Mouse (Mus musculus) liver, embryonic 12.5 days (tissue): ENCODE results near the gene Ndufs7. TPM values are rescaled to one million over a fixed set of nuclear protein-coding genes. Genes with fewer than 3 reads are reported as not detected.
"Not testable (repeated sequence)": the region's sequence is repeated elsewhere in the genome, so short reads cannot be mapped to it uniquely, and the experiment has no call there.

Experiments
- ATAC-seq: fragments of 200-750 bp; cut with Nextera tagmentation; 2 replicates; pipeline ENCODE4 v1.8.0; 2017; ENCODE audit warnings: moderate number of reproducible peaks, mild to moderate bottlenecking, moderate library complexity
- H3K27ac ChIP-seq: fragments of 300-500 bp; sonication (generic); 2 replicates; pipeline ENCODE4 v1.5.1; 2016; ENCODE audit warnings: mild to moderate bottlenecking
- H3K27me3 ChIP-seq: fragments of 300-500 bp; sonication (generic); replicated peaks from 2 replicates; pipeline ENCODE4 v1.6.1; 2016; ENCODE audit warnings: mild to moderate bottlenecking, moderate library complexity
- H3K36me3 ChIP-seq: fragments of 300-500 bp; sonication (generic); 2 replicates; pipeline ENCODE4 v1.6.1; 2016; ENCODE audit warnings: mild to moderate bottlenecking, moderate library complexity
- H3K4me1 ChIP-seq: fragments of 300-500 bp; sonication (generic); 2 replicates; pipeline ENCODE4 v1.6.1; 2016
- H3K4me2 ChIP-seq: fragments of 300-500 bp; sonication (generic); 2 replicates; pipeline ENCODE4 v1.6.1; 2016; ENCODE audit warnings: mild to moderate bottlenecking, moderate library complexity
- H3K4me3 ChIP-seq: fragments of 300-500 bp; sonication (generic); 2 replicates; pipeline ENCODE4 v1.5.1; 2016; ENCODE audit warnings: mild to moderate bottlenecking, moderate library complexity
- H3K9ac ChIP-seq: fragments of 300-500 bp; sonication (generic); 2 replicates; pipeline ENCODE4 v1.6.1; 2016; ENCODE audit warnings: mild to moderate bottlenecking, moderate library complexity
- H3K9me3 ChIP-seq: fragments of 300-500 bp; sonication (generic); replicated peaks from 2 replicates; pipeline ENCODE4 v1.6.1; 2016; ENCODE audit warnings: mild to moderate bottlenecking, moderate library complexity
- WGBS: fragments of 180-500 bp; shearing (Covaris S2); methylation state at CpG from one replicate; pipeline ENCODE4 v1.1.7; 2016; ENCODE audit not compliant: insufficient replicate concordance; 5-methylcytosine and 5-hydroxymethylcytosine counted together
- polyA plus RNA-seq: library from polyadenylated mRNA; unstranded; fragments of >200 nt; fragmentation: Nextera tagmentation; extraction: Ambion mirVana; gene quantifications from 2 replicates; pipeline ENCODE4 v1.2.1, GENCODE M21; 2016

Ndufs7 gene
- polyA plus RNA-seq, 1 experiment from 2014 or later, result 312 TPM

DNA sequence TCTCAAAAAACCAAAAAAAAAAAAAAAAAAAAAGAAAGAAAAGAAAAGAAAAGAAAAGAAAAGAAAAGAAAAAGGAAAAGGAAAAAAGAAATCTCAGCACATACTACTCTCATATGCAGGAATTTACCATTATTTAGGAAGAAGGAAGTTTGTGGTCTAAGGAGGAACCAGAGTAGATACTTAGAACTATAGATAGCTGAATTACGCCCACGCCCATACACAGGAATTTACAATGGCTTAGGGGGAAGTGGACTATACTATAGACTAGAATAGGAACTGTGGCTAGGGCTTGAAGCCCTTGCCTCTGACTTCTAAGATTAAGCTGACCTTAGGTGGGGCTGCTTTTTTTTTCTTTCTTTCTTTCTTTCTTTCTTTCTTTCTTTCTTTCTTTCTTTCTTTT is 25.8 kb upstream of the Ndufs7 start:
- H3K36me3 ChIP-seq, H3K9me3 ChIP-seq, H3K4me3 ChIP-seq, ATAC-seq, H3K4me2 ChIP-seq, H3K9ac ChIP-seq, H3K27ac ChIP-seq: not testable (repeated sequence)
- 29% methylated on average over 2 of the region's 2 CpGs for WGBS
- Histone ChIP-seq H3K4me1 (peaks cover 22% of the 10 kb centered on the region), H3K27me3 (peaks cover 45% of the 10 kb centered on the region)

DNA sequence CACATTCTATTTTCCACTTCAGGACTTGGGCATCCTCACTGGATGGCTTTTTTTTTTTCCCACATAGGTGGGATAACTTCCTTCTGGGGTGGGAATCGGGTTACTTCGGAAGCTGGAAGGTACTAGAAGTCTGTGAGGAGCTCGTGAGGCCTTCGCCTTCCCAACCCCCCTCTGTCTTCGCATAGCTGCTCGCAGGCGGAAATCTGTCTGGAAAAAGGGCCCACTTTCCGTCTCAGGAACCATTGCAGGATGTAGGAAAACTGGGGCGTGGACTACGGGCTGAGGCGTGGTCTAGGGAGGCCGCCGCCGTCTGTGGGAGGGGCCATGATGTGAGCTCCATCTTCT is 22.9 kb upstream of the Ndufs7 start:
- H3K36me3 ChIP-seq, result peaks cover 32% of the 10 kb centered on the region
- H3K4me1 ChIP-seq, result peaks cover 29% of the 10 kb centered on the region
- ATAC-seq, result no peak
- H3K4me3 ChIP-seq, result peak overlapping the region; percentile 81
- H3K4me2 ChIP-seq, result peak overlapping the region; percentile 95
- peak overlapping the region; percentile 64 for H3K9ac ChIP-seq
- WGBS, result 2% methylated on average over 14 of the region's 14 CpGs
- peaks cover 20% of the 10 kb centered on the region; the same call in 1 of the 2 replicates for H3K27me3 ChIP-seq
- H3K9me3 ChIP-seq, result no peaks in the 10 kb centered on the region
- peak overlapping the region; percentile 93; the same call in 1 of the 2 replicates for H3K27ac ChIP-seq

DNA sequence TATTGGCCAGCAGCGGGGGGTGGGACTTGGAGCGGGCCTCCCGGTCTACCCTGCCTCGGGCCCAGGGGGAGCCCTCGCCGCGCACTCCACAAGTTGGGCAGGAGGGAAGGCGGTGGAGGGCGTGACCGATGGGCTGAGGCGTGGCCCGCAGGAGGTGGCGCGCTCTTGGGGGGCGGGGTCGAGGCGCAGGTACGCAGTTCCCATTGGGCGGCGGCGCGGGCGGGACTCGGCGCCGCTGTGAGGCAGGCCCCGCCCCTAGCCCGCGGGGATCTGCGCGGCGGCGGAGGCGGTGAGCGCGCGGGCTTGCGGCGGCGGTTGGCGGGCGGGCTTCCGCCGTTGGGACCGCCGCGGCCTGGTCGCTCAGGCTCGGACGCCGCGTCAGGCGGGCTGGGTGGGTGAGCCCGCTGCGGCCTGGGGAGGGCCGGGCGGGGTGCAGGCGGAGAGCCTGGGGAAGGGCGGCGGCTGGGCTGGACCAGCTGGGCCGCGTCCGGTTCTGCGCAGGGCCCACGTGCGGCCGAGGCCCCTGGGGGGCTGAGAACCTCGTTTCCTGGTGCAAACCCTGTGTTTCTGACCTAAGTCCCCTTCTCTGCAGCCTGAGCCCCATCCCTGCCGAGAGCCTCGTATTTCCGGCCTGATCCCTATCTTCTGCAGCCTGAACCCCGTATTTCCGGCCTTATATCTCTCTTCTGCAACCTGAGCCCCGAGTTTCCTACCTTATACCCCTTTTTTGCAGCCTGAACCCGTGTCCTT is 22.3 kb upstream of the Ndufs7 start, which contains the start of gene Mum1:
TSS of gene Mum1 (plus strand) at position 19 of the 750 bp plus-strand sequence.
- under 1% methylated on average over 71 of the region's 75 CpGs for WGBS

DNA sequence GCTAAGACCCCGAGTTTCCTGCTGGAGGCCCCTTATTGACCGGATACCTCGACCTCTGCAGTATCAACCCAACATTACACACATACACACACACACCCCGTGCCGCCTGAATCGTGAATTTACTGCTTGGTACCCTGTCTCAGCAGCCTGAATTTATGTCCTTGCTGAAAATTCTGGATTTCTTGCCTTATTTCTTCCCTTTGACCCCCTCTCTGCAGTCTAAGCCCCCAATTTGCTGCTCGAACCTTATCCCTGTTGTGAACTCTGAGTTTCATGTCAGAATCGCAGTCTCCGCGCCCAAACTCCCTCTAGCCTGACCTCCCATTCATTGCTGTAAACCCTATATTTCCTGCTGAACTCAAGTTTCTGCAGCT is 21.8 kb upstream of the Ndufs7 start:
- Histone ChIP-seq H3K27me3 (peaks cover 12% of the 10 kb centered on the region; the same call in 1 of the 2 replicates), H3K9me3 (no peaks in the 10 kb centered on the region), H3K9ac (peak overlapping the region; percentile 94), H3K4me1 (peaks cover 30% of the 10 kb centered on the region), H3K4me3 (peak overlapping the region; percentile 81), H3K27ac (peak overlapping the region; percentile 93), H3K4me2 (peak overlapping the region; percentile 95), H3K36me3 (peaks cover 41% of the 10 kb centered on the region)
- WGBS, result 6% methylated on average over 10 of the region's 10 CpGs
- ATAC-seq, result no peak

More for the DNA sequence above, 22.3 kb upstream of the Ndufs7 start, which contains the start of gene Mum1:
- Histone ChIP-seq H3K36me3 (peaks cover 36% of the 10 kb centered on the region), H3K4me3 (peak within 1 kb of the TSS; percentile 81), H3K9ac (peak within 1 kb of the TSS; percentile 94), H3K27ac (peak within 1 kb of the TSS; percentile 93), H3K4me2 (peak within 1 kb of the TSS; percentile 95), H3K4me1 (peaks cover 29% of the 10 kb centered on the region), H3K9me3 (no peaks in the 10 kb centered on the region), H3K27me3 (peaks cover 16% of the 10 kb centered on the region; the same call in 1 of the 2 replicates)
- ATAC-seq, result peak; percentile 99

DNA sequence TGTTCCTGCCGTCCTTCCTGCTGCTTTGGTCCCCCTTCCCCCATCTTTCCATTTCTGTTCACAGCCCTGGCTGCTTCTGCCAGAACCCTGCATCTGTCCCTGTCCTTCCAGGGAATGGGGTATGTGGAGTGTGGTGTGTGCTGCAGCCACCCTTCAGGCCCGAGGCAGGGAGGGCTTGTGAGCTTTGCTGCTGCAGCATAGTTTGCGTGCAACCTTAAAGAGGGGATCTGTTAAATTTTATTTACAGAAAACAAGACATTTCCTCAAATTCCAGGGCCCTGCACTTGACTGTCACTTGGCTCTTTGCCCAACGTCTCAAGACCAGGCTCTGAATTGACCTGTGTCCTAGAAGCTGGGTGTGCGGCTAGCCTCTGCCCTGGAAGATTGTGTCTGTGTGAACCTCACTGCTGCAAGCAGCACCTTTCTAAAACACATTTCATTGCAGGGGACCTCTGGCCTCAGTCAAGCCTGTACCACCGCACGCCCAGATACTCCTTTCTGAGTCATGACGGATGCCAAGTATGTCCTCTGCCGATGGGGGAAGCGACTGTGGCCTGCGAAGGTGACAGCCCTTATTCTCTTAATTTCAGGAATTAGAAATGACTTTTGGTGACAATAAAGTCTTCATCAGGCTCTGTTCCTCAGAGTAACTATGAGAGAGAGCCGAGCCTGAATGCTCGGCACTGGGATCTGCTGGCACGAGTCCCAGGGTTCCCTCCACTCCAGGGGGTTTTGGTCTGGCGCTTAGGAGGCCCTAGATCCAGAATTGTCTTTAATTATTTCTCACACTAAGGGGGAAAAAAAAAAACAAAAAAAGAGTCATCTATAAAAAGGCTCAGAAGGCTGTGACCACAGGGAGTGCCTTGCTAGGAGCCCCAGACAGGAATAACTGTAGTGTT is 20.8 kb upstream of the Ndufs7 start:
- WGBS, result 80% methylated on average over 15 of the region's 15 CpGs

DNA sequence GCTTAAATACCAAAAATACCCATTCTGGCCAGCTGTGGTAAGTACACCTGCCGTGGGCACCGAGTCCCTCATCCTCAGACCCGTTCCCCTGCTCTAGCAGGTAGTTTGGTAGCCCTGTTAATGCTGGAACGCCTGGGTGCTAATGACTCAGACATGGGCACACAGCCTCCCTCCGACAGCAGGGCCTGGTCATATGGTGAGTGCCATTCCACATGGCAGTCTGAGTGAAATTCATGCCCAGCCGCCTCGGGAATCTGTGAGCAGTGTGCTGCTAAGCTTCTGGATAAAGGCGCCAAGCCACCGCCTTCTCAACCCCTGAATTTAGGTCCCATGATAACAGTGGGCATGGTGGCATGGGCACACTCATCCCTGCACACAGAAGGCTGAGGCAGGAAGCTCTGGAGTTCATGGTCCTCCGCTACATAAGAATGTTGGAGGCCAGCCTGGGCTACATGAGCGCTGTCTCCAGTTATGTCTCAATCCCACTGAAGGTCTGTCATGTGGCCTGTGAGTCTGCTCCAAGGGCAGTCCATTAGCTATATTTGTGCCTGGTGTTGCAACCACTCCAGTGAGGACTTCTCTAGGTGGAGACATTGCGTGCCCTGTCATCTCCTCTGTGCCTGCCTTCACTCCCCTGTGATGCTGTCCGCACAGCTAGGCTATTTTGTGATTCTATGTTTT is 12.6 kb upstream of the Ndufs7 start:
- H3K9me3 ChIP-seq, result no peaks in the 10 kb centered on the region
- H3K4me3 ChIP-seq, result no peak overlapping the region
- no peak for ATAC-seq
- H3K9ac ChIP-seq, result no peak overlapping the region
- no peak overlapping the region for H3K27ac ChIP-seq
- H3K4me1 ChIP-seq, result peaks cover 13% of the 10 kb centered on the region; the same call in 1 of the 2 replicates
- no peaks in the 10 kb centered on the region for H3K27me3 ChIP-seq
- 87% methylated on average over 13 of the region's 13 CpGs for WGBS
- peaks cover 100% of the 10 kb centered on the region for H3K36me3 ChIP-seq
- H3K4me2 ChIP-seq, result no peak overlapping the region

More for the DNA sequence above, 20.8 kb upstream of the Ndufs7 start:
- H3K27ac ChIP-seq, result peak overlapping the region; percentile 93; the same call in 1 of the 2 replicates
- H3K9ac ChIP-seq, result peak overlapping the region; percentile 94
- peaks cover 38% of the 10 kb centered on the region for H3K4me1 ChIP-seq
- H3K4me2 ChIP-seq, result peak overlapping the region; percentile 95
- peak overlapping the region; percentile 81 for H3K4me3 ChIP-seq
- H3K36me3 ChIP-seq, result peaks cover 51% of the 10 kb centered on the region
- H3K9me3 ChIP-seq, result no peaks in the 10 kb centered on the region
- ATAC-seq, result no peak
- peaks cover 12% of the 10 kb centered on the region; the same call in 1 of the 2 replicates for H3K27me3 ChIP-seq

DNA sequence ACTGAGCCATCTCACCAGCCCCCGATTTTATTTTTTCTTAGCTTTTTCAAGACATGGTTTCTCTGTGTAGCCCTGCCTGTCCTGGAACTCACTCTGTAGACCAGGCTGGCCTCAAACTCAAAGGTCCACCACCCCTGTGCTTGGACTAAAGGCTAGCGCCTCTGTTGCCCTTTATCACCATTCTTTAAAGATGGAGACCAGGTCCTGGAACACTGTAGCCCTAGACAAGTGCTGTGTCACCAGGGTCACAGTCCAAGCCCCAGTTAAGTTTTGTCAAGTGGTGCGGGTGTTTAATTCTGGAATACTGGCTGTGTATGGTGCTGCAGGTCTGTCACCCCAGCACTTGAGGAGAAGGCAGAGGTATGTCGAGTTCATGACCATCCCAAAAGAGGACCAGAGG is 11.9 kb upstream of the Ndufs7 start:
- 73% methylated on average over 4 of the region's 4 CpGs for WGBS
- no peak overlapping the region for H3K9ac ChIP-seq
- H3K4me1 ChIP-seq, result peaks cover 18% of the 10 kb centered on the region
- peaks cover 100% of the 10 kb centered on the region for H3K36me3 ChIP-seq
- no peak overlapping the region for H3K4me2 ChIP-seq
- ATAC-seq, result no peak
- H3K27me3 ChIP-seq, result no peaks in the 10 kb centered on the region
- H3K4me3 ChIP-seq, result no peak overlapping the region
- H3K9me3 ChIP-seq, result no peaks in the 10 kb centered on the region
- no peak overlapping the region for H3K27ac ChIP-seq

DNA sequence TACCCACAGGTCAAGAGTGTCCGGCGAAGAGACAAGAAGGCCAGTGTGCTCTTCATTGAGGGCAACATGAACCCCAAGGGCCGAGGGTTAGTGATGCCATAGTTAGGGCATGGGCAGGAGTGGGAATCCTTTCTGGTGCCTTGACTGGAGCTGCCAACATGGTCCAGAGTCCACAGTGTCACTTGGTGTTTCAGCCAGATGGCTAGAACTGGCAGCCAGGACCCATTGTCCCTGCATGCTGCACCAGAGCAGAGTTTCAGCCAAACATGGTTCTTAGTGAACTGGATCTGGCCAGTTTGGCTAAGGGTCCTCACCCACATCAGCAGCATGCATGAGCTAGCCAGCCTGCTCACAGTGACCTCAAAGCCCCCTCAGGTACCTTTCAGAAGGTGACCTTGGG is 10.6 kb upstream of the Ndufs7 start:
- no peak for ATAC-seq
- Histone ChIP-seq H3K27ac (no peak overlapping the region), H3K4me1 (peaks cover 11% of the 10 kb centered on the region; the same call in 1 of the 2 replicates), H3K4me3 (no peak overlapping the region), H3K9me3 (no peaks in the 10 kb centered on the region), H3K9ac (no peak overlapping the region), H3K4me2 (no peak overlapping the region), H3K36me3 (peaks cover 100% of the 10 kb centered on the region), H3K27me3 (no peaks in the 10 kb centered on the region)
- WGBS, result 82% methylated on average over 3 of the region's 3 CpGs

DNA sequence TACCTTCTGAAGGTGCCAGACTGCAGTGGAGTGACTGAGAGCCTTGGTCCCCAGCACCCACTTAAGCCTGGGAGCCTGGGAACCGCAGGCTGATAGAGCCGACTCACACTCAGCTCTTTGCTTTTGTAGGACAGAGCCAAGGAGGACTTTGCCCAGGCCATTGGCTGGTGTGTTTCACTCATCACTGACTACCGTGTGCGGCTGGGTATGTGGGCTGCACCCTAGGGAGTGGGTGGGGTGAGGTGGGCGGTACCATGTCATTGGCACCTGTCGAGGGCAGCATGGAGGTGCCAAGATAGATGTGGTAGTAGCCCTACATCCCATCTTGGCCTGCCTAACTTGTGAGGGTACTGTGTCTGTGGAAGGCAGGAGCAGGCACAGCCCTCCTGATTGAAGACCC is 9.1 kb upstream of the Ndufs7 start:
- H3K4me2 ChIP-seq, result no peak overlapping the region
- peaks cover 8% of the 10 kb centered on the region; the same call in 1 of the 2 replicates for H3K4me1 ChIP-seq
- H3K9ac ChIP-seq, result no peak overlapping the region
- 86% methylated on average over 6 of the region's 6 CpGs for WGBS
- ATAC-seq, result no peak
- no peaks in the 10 kb centered on the region for H3K9me3 ChIP-seq
- H3K36me3 ChIP-seq, result peaks cover 100% of the 10 kb centered on the region
- H3K27me3 ChIP-seq, result no peaks in the 10 kb centered on the region
- no peak overlapping the region for H3K27ac ChIP-seq
- no peak overlapping the region for H3K4me3 ChIP-seq

DNA sequence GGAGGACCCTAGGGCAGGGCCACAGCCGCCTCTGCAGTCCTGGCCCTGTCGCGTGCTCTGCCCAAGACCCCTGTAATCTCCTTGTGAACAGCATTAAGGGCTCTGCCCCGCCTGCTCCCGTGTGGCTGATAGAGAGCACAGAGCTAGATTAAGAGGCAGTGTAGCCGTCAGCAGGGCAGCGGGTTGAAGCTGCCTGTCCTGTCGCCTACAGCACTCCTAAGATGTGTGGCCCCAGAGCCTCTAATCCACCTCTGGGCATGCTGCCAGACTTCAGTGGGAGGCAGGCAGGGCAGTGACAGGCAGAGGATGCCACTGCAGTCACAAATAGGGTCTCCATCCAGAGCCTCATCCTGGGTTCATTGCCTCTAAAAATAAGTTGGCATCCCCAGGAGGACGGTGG is 6.8 kb upstream of the Ndufs7 start:
- no peak overlapping the region for H3K4me3 ChIP-seq
- no peaks in the 10 kb centered on the region for H3K9me3 ChIP-seq
- no peaks in the 10 kb centered on the region for H3K27me3 ChIP-seq
- peaks cover 77% of the 10 kb centered on the region for H3K36me3 ChIP-seq
- no peak for ATAC-seq
- no peak overlapping the region for H3K4me2 ChIP-seq
- H3K4me1 ChIP-seq, result peaks cover 26% of the 10 kb centered on the region
- 0 out of 2 replicates have a peak overlapping the region, but pooled peaks have one; percentile 15 for H3K9ac ChIP-seq
- H3K27ac ChIP-seq, result 0 out of 2 replicates have a peak overlapping the region, but pooled peaks have one; percentile 6
- 63% methylated on average over 9 of the region's 9 CpGs for WGBS

DNA sequence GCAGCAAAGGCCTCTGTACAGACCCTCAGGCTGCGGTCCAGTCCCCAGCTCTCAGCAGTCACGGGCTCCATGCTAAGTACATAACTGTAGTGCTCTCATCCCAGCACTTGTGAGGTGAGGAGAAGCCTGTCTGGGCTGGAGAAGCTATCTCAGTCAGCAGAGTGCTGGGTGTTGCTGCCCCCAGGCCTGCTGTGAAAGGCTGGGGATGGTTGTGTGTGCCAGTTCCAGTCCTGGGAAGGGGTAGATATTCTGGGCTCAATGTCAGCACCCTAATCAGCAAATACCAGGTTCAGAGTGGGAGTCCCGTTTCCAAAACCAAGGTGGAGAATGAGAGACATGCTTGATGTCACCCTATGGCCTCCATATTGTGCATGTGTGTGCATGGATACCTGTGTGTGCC is 6.3 kb upstream of the Ndufs7 start:
- Histone ChIP-seq H3K4me1 (peaks cover 29% of the 10 kb centered on the region), H3K4me3 (no peak overlapping the region), H3K4me2 (no peak overlapping the region), H3K9me3 (no peaks in the 10 kb centered on the region), H3K9ac (no peak overlapping the region), H3K27me3 (no peaks in the 10 kb centered on the region), H3K36me3 (peaks cover 72% of the 10 kb centered on the region), H3K27ac (no peak overlapping the region)
- ATAC-seq, result no peak
- WGBS, result 78% methylated on average over 3 of the region's 3 CpGs
